Mouse (Mus musculus): ENCODE measurements around the gene Diaph3. TPM values are rescaled to one million over a fixed set of nuclear protein-coding genes. Genes with fewer than 3 reads are reported as not detected.

Gene Diaph3
- polyA plus RNA-seq, 1 experiment = 10.7 TPM

- H3K9me3 ChIP-seq = no peaks in the 10 kb centered on the region
- no peaks in the 10 kb centered on the region for H3K4me1 ChIP-seq
- H3K27me3 ChIP-seq (replicated peaks) = no peaks in the 10 kb centered on the region
- no peak overlapping the region for H3K4me3 ChIP-seq (replicated peaks)
- no peak for TF ChIP-seq FLI1 (IDR thresholded peaks at IDR 0.05; ENCODE audit: low read length)
- TF ChIP-seq GATA1 (IDR thresholded peaks at IDR 0.05; ENCODE audit: borderline replicate concordance, low read length) = no peak
- no peaks in the 10 kb centered on the region for H3K36me3 ChIP-seq (replicated peaks; ENCODE audit: low read length)
Observed at GRCm38 (mm10) chr14:86816246-86816645, 324.8 kb downstream of the Diaph3 start.

GRCm38 (mm10) chr14:86788880-86789641 is 352.0 kb downstream of the Diaph3 start:
- no peaks in the 10 kb centered on the region for H3K36me3 ChIP-seq (replicated peaks; ENCODE audit: low read length)
- no peak for TF ChIP-seq GATA1 (IDR thresholded peaks at IDR 0.05; ENCODE audit: borderline replicate concordance, low read length)
- TF ChIP-seq FLI1 (IDR thresholded peaks at IDR 0.05; ENCODE audit: low read length) = no peak
- peaks cover 5% of the 10 kb centered on the region; the same call in 1 of the 2 replicates for H3K4me1 ChIP-seq
- H3K4me3 ChIP-seq (replicated peaks) = no peak overlapping the region
- H3K27me3 ChIP-seq (replicated peaks) = no peaks in the 10 kb centered on the region
- H3K9me3 ChIP-seq = no peaks in the 10 kb centered on the region

- Histone ChIP-seq H3K4me3 (replicated peaks) (no peak overlapping the region), H3K36me3 (replicated peaks; ENCODE audit: low read length) (no peaks in the 10 kb centered on the region), H3K4me1 (peaks cover 5% of the 10 kb centered on the region; the same call in 1 of the 2 replicates), H3K27me3 (replicated peaks) (no peaks in the 10 kb centered on the region), H3K9me3 (no peaks in the 10 kb centered on the region)
- TF ChIP-seq FLI1 (IDR thresholded peaks at IDR 0.05; ENCODE audit: low read length) (no peak), GATA1 (IDR thresholded peaks at IDR 0.05; ENCODE audit: borderline replicate concordance, low read length) (no peak)
Observed at GRCm38 (mm10) chr14:86786866-86787265, 354.2 kb downstream of the Diaph3 start.

GRCm38 (mm10) chr14:86781553-86782273 is 359.3 kb downstream of the Diaph3 start:
- TF ChIP-seq GATA1 (IDR thresholded peaks at IDR 0.05; ENCODE audit: borderline replicate concordance, low read length) (no peak), FLI1 (IDR thresholded peaks at IDR 0.05; ENCODE audit: low read length) (no peak)
- Histone ChIP-seq H3K36me3 (replicated peaks; ENCODE audit: low read length) (no peaks in the 10 kb centered on the region), H3K9me3 (no peaks in the 10 kb centered on the region), H3K27me3 (replicated peaks) (no peaks in the 10 kb centered on the region), H3K4me1 (peaks cover 10% of the 10 kb centered on the region), H3K4me3 (replicated peaks) (no peak overlapping the region)

- Histone ChIP-seq H3K4me3 (replicated peaks) (no peak overlapping the region), H3K4me1 (peaks cover 35% of the 10 kb centered on the region), H3K27me3 (replicated peaks) (no peaks in the 10 kb centered on the region), H3K36me3 (replicated peaks; ENCODE audit: low read length) (peaks cover 4% of the 10 kb centered on the region), H3K9me3 (no peaks in the 10 kb centered on the region)
- no peak for TF ChIP-seq FLI1 (IDR thresholded peaks at IDR 0.05; ENCODE audit: low read length)
- TF ChIP-seq GATA1 (IDR thresholded peaks at IDR 0.05; ENCODE audit: borderline replicate concordance, low read length) = no peak
Observed at GRCm38 (mm10) chr14:86773311-86773710, 367.7 kb downstream of the Diaph3 start.

GRCm38 (mm10) chr14:86772176-86773150 is 368.6 kb downstream of the Diaph3 start:
- no peak overlapping the region for H3K4me3 ChIP-seq (replicated peaks)
- H3K36me3 ChIP-seq (replicated peaks; ENCODE audit: low read length) = peaks cover 6% of the 10 kb centered on the region
- peaks cover 35% of the 10 kb centered on the region for H3K4me1 ChIP-seq
- TF ChIP-seq GATA1 (IDR thresholded peaks at IDR 0.05; ENCODE audit: borderline replicate concordance, low read length) (no peak), FLI1 (IDR thresholded peaks at IDR 0.05; ENCODE audit: low read length) (no peak)
- no peaks in the 10 kb centered on the region for H3K27me3 ChIP-seq (replicated peaks)
- no peaks in the 10 kb centered on the region for H3K9me3 ChIP-seq

- H3K9me3 ChIP-seq = no peaks in the 10 kb centered on the region
- no peaks in the 10 kb centered on the region for H3K27me3 ChIP-seq (replicated peaks)
- no peak overlapping the region for H3K4me3 ChIP-seq (replicated peaks)
- H3K4me1 ChIP-seq = peaks cover 32% of the 10 kb centered on the region
- no peak for TF ChIP-seq GATA1 (IDR thresholded peaks at IDR 0.05; ENCODE audit: borderline replicate concordance, low read length)
- no peak for TF ChIP-seq FLI1 (IDR thresholded peaks at IDR 0.05; ENCODE audit: low read length)
- peaks cover 5% of the 10 kb centered on the region for H3K36me3 ChIP-seq (replicated peaks; ENCODE audit: low read length)
Observed at GRCm38 (mm10) chr14:86764286-86764685, 376.7 kb downstream of the Diaph3 start.

- peaks cover 32% of the 10 kb centered on the region for H3K4me1 ChIP-seq
- TF ChIP-seq GATA1 (IDR thresholded peaks at IDR 0.05; ENCODE audit: borderline replicate concordance, low read length) (no peak), FLI1 (IDR thresholded peaks at IDR 0.05; ENCODE audit: low read length) (no peak)
- H3K36me3 ChIP-seq (replicated peaks; ENCODE audit: low read length) = peaks cover 3% of the 10 kb centered on the region
Observed at GRCm38 (mm10) chr14:86757604-86758520, 383.2 kb downstream of the Diaph3 start.

More at GRCm38 (mm10) chr14:86757604-86758520, 383.2 kb downstream of the Diaph3 start:
- peak overlapping the region; percentile 33 for H3K4me3 ChIP-seq (replicated peaks)
- H3K27me3 ChIP-seq (replicated peaks) = no peaks in the 10 kb centered on the region
- H3K9me3 ChIP-seq = no peaks in the 10 kb centered on the region

Measured in megakaryocyte, embryonic 14.5 days (primary cell).